10 mouse cellular contexts compared by ENCODE assay signal in the genomic region with DNA sequence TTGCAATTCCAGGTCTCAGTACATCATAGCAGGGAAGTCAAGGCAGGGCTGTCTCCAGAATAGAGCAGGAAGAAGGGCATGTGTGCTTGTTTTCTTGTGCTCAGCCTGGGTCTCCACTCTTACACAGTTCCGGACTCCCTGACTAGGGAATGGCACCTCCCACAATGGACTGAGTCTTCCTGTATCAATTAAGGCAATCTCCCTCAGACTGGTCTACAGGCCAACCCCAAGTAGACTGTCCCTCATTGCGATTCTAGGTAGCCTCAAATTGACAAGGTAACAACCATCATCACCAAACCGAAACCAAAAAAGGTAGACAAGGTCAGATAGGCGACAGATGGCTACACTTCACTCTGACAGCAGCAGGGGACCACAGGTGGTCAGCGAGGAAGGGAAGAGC. TPM values are rescaled to one million over a fixed set of nuclear protein-coding genes. Genes with fewer than 3 reads are reported as not detected.
DNase-seq lines count a peak whose midpoint lies in the region; TF ChIP-seq lines count a peak whose summit lies in the region.
"Had no signal": no experiment of that assay in that cellular context is flagged by ENCODE, and none has a peak within 500 bp of the region (broad histone marks: within the 10 kb centered on the region; RNA-seq: fewer than 3 reads in every experiment).

No protein-coding gene starts in this region.

- peak overlapping the region; percentile 74 for H3K27ac ChIP-seq in heart, adult 2 months
- H3K27ac ChIP-seq in MEL (ENCODE audit: control insufficient read depth, low read depth, low read length), result no peak overlapping the region
- H3K27ac ChIP-seq in hindbrain, embryonic 10.5 days, result peak overlapping the region; percentile 72
- no peak overlapping the region for H3K27ac ChIP-seq in macrophage

- WGBS in heart, adult 2 months, result 46% methylated on average over 5 of the region's 5 CpGs
- 61% methylated on average over 5 of the region's 5 CpGs for WGBS in hindbrain, embryonic 10.5 days
- 61% methylated on average over 5 of the region's 5 CpGs for whole genome bisulfite sequencing in macrophage (ENCODE audit: missing documents)

- H3K9ac ChIP-seq in heart, adult 2 months (ENCODE audit: low read depth, low read length), result peak overlapping the region; percentile 48; the same call in 1 of the 2 replicates
- H3K9ac ChIP-seq in MEL (ENCODE audit: control insufficient read depth, low read depth, low read length, poor library complexity, severe bottlenecking), result peak overlapping the region; percentile 34; the same call in 1 of the 2 replicates

- TF ChIP-seq CTCF in heart, adult 2 months (IDR thresholded peaks at IDR 0.05), result no peak
- TF ChIP-seq CTCF in MEL (IDR thresholded peaks at IDR 0.05 in 2 of 3, conservative IDR thresholded peaks at IDR 0.05 in 1 of 3; ENCODE audit: control insufficient read depth in 1 of 3, insufficient read depth in 1 of 3, low read depth in 2 of 3, low read length in 3 of 3, poor library complexity in 1 of 3, severe bottlenecking in 1 of 3), result no peak

- H3K4me3 ChIP-seq in heart, adult 2 months, result peak overlapping the region; percentile 75
- H3K4me3 ChIP-seq in MEL (ENCODE audit: control insufficient read depth in 1 of 2, insufficient read depth in 1 of 2, low read depth in 2 of 2, low read length in 2 of 2) (peak overlapping the region; percentile 64 to 70), macrophage (ENCODE audit: inconsistent target) (peak overlapping the region; percentile 22)
- peak overlapping the region; percentile 99 for H3K4me3 ChIP-seq in hindbrain, embryonic 10.5 days

- no peaks in the 10 kb centered on the region for H3K9me3 ChIP-seq in MEL (replicated peaks; ENCODE audit: insufficient read depth, low read length)
- peaks cover 3% of the 10 kb centered on the region; the same call in 1 of the 2 replicates for H3K9me3 ChIP-seq in hindbrain, embryonic 10.5 days

- no peak for TF ChIP-seq EP300 in heart, adult 2 months (IDR thresholded peaks at IDR 0.05; ENCODE audit: insufficient read depth, low read depth, low read length)
- TF ChIP-seq EP300 in MEL (IDR thresholded peaks at IDR 0.05; ENCODE audit: low read depth in 1 of 2, low read length in 2 of 2), result no peak

- H3K27me3 ChIP-seq in heart, adult 2 months (ENCODE audit: control insufficient read depth, insufficient read depth, low read length), result no peaks in the 10 kb centered on the region
- no peaks in the 10 kb centered on the region for H3K27me3 ChIP-seq in MEL (ENCODE audit: control insufficient read depth in 1 of 2, insufficient read depth in 2 of 2, low read length in 2 of 2)
- no peaks in the 10 kb centered on the region for H3K27me3 ChIP-seq in hindbrain, embryonic 10.5 days (ENCODE audit: insufficient read depth, poor library complexity, severe bottlenecking)

- no peak for TF ChIP-seq RAD21 in MEL (IDR thresholded peaks at IDR 0.05; ENCODE audit: low read depth, low read length)

- TF ChIP-seq POLR2A in heart, adult 2 months (IDR thresholded peaks at IDR 0.05; ENCODE audit: insufficient read depth, low read depth, low read length), result no peak
- no peak for TF ChIP-seq POLR2A in MEL (IDR thresholded peaks at IDR 0.05; ENCODE audit: control insufficient read depth in 1 of 2, insufficient read depth in 1 of 2, low read depth in 1 of 2, low read length in 2 of 2, poor library complexity in 1 of 2)

- peak in 1 of 2 experiments; percentile 17 for DNase-seq in heart, adult 2 months
- DNase-seq in heart, adult 8-10 months (ENCODE audit: low spot score), result no peak
- peak; percentile 25 for DNase-seq in MEL (ENCODE audit: low read depth, low spot score)
- no peak for DNase-seq in hindbrain, embryonic 10.5 days (ENCODE audit: low spot score)
- no peak for DNase-seq in layer of hippocampus, postnatal 10 days (ENCODE audit: low spot score in 2 of 2)
- DNase-seq in right cerebral cortex, postnatal 10 days (ENCODE audit: low spot score in 2 of 2), result no peak
- no peak for DNase-seq in cerebellum, adult 9-10 months

- no peaks in the 10 kb centered on the region for H3K36me3 ChIP-seq in heart, adult 2 months (ENCODE audit: control insufficient read depth, insufficient read depth, low read length)
- H3K36me3 ChIP-seq in MEL (ENCODE audit: control insufficient read depth in 1 of 2, insufficient read depth in 2 of 2, low read length in 2 of 2) (peaks cover 0 to 11% of the 10 kb centered on the region in 2 experiments; a peak in 2 of 4 replicates), macrophage (ENCODE audit: inconsistent target) (no peaks in the 10 kb centered on the region)
- peaks cover 26% of the 10 kb centered on the region for H3K36me3 ChIP-seq in hindbrain, embryonic 10.5 days

- intact Hi-C loops in heart, adult 2 months (cut with DNase I), result no loop called here

- peaks cover 7% of the 10 kb centered on the region for H3K4me1 ChIP-seq in heart, adult 2 months (ENCODE audit: control insufficient read depth, insufficient read depth, low read length)
- peaks cover 4 to 20% of the 10 kb centered on the region in 2 experiments for H3K4me1 ChIP-seq in MEL (ENCODE audit: control insufficient read depth in 1 of 2, insufficient read depth in 2 of 2, low read length in 2 of 2)
- H3K4me1 ChIP-seq in hindbrain, embryonic 10.5 days (replicated peaks), result peaks cover 24% of the 10 kb centered on the region

- no peaks in the 10 kb centered on the region for H3K79me2 ChIP-seq in heart, adult 2 months (replicated peaks; ENCODE audit: control insufficient read depth, insufficient read depth, low read length)
- H3K79me2 ChIP-seq in MEL (ENCODE audit: control insufficient read depth, insufficient read depth, low read length, poor library complexity) (peaks cover 9% of the 10 kb centered on the region), macrophage (ENCODE audit: inconsistent target) (no peaks in the 10 kb centered on the region)

RNA-seq across cellular contexts. Expression of a gene that starts 0.8 kb away (rescaled TPM):
- 10 to 100 TPM; 47.8 to 54.9 TPM for total RNA-seq in heart, adult 2 months (2021)
- 70.9 and 79.4 TPM in 2 replicates for polyA plus RNA-seq in heart, adult 2 months (2012; rRNA removed)
- total RNA-seq in heart, adult 8-10 months (2022), result 10 to 100 TPM; 49.9 to 57.5 (median 54.0) TPM
- 18.3 and 19.4 TPM in 2 replicates for total RNA-seq in MEL (2012; rRNA removed)
- 10 to 100 TPM; 51.5 to 70.3 TPM for polyA plus RNA-seq in MEL (2012; ENCODE audit: insufficient read depth in 1 of 2, insufficient read length in 2 of 2, low read depth in 1 of 2, low replicate concordance in 2 of 2, missing spikeins in 1 of 2)
- 16.6 and 20.7 TPM in 2 replicates for polyA plus RNA-seq in hindbrain, embryonic 10.5 days (2016; fragmentation: Nextera tagmentation; extraction: Ambion mirVana)
- total RNA-seq in macrophage (2018; cell fraction: chromatin; rRNA removed), result 10 to 100 TPM in 2 of 26 experiments, 1 to 10 TPM in 18, under 1 TPM in 5, not detected in 1; 0.47 to 19.3 (median 2.4) TPM
- 1 to 10 TPM in 13 of 26 experiments, under 1 TPM in 13; 0.22 to 5.2 (median 1.00) TPM for total RNA-seq in macrophage (2018; cell fraction: cytosol; rRNA removed)
- 10 to 100 TPM in 2 of 26 experiments, 1 to 10 TPM in 13, under 1 TPM in 9, not detected in 2; 0.28 to 32.9 (median 2.3) TPM for total RNA-seq in macrophage (2018; cell fraction: nucleus; rRNA removed)
- polyA plus RNA-seq in macrophage (2018), result 0.19 to 12.9 TPM (median 0.32 TPM) in 3 replicates
- 100 to 1,000 TPM; 141 to 148 TPM for total RNA-seq in layer of hippocampus, postnatal 10 days (2021)

RNA-seq across cellular contexts. Expression of a gene that starts 8.4 kb away (rescaled TPM):
- 100 to 1,000 TPM; 482 to 516 TPM for total RNA-seq in heart, adult 2 months (2021)
- polyA plus RNA-seq in heart, adult 2 months (2012; rRNA removed), result 1,225 and 1,460 TPM in 2 replicates
- 100 to 1,000 TPM; 532 to 655 (median 581) TPM for total RNA-seq in heart, adult 8-10 months (2022)
- 4.1 and 5.4 TPM in 2 replicates for total RNA-seq in MEL (2012; rRNA removed)
- polyA plus RNA-seq in MEL (2012; ENCODE audit: insufficient read depth in 1 of 2, insufficient read length in 2 of 2, low read depth in 1 of 2, low replicate concordance in 2 of 2, missing spikeins in 1 of 2) (10 to 100 TPM in 1 of 2 experiments, not detected in 1; 29.3 TPM), macrophage (2018) (0.66 to 30.4 TPM (median 0.95 TPM) in 3 replicates)
- 9.9 and 10.2 TPM in 2 replicates for polyA plus RNA-seq in hindbrain, embryonic 10.5 days (2016; fragmentation: Nextera tagmentation; extraction: Ambion mirVana)
- 10 to 100 TPM in 9 of 26 experiments, 1 to 10 TPM in 15, under 1 TPM in 1, not detected in 1; 0.74 to 37.9 (median 6.5) TPM for total RNA-seq in macrophage (2018; cell fraction: chromatin; rRNA removed)
- 1 to 10 TPM in 8 of 26 experiments, under 1 TPM in 18; 0.14 to 2.9 (median 0.64) TPM for total RNA-seq in macrophage (2018; cell fraction: cytosol; rRNA removed)
- 100 to 1,000 TPM in 2 of 26 experiments, 1 to 10 TPM in 19, under 1 TPM in 3, not detected in 2; 0.40 to 110 (median 2.6) TPM for total RNA-seq in macrophage (2018; cell fraction: nucleus; rRNA removed)
- 10 to 100 TPM; 33.3 to 37.2 TPM for total RNA-seq in layer of hippocampus, postnatal 10 days (2021)

RNA-seq across cellular contexts. Expression of a gene that starts 19.2 kb away (rescaled TPM):
- total RNA-seq in heart, adult 2 months (2021), result 1 to 10 TPM; 7.1 to 8.2 TPM
- 26.0 and 29.8 TPM in 2 replicates for polyA plus RNA-seq in heart, adult 2 months (2012; rRNA removed)
- 1 to 10 TPM; 5.8 to 9.9 (median 7.8) TPM for total RNA-seq in heart, adult 8-10 months (2022)
- total RNA-seq in MEL (2012; rRNA removed), result 2.7 and 3.0 TPM in 2 replicates
- polyA plus RNA-seq in MEL (2012; ENCODE audit: insufficient read depth in 1 of 2, insufficient read length in 2 of 2, low read depth in 1 of 2, low replicate concordance in 2 of 2, missing spikeins in 1 of 2) (1 to 10 TPM in 1 of 2 experiments, not detected in 1; 7.7 TPM), macrophage (2018) (0.22 to 0.68 TPM (median 0.24 TPM) in 3 replicates)
- 7.4 and 8.4 TPM in 2 replicates for polyA plus RNA-seq in hindbrain, embryonic 10.5 days (2016; fragmentation: Nextera tagmentation; extraction: Ambion mirVana)
- 1 to 10 TPM; 1.8 to 6.0 (median 3.2) TPM for total RNA-seq in macrophage (2018; cell fraction: chromatin; rRNA removed)
- under 1 TPM; 0.09 to 0.61 (median 0.27) TPM for total RNA-seq in macrophage (2018; cell fraction: cytosol; rRNA removed)
- total RNA-seq in macrophage (2018; cell fraction: nucleus; rRNA removed), result 1 to 10 TPM in 25 of 26 experiments, under 1 TPM in 1; 0.69 to 4.2 (median 2.2) TPM
- total RNA-seq in layer of hippocampus, postnatal 10 days (2021), result 1 to 10 TPM; 2.0 to 2.2 TPM

RNA-seq across cellular contexts. Expression of a gene that starts 20.7 kb away (rescaled TPM):
- total RNA-seq in heart, adult 2 months (2021), result not detected
- polyA plus RNA-seq in heart, adult 2 months (2012; rRNA removed), result 0.06 TPM in 1 of 2 replicates, not detected in the other
- not detected for total RNA-seq in heart, adult 8-10 months (2022)
- 0.16 and 0.23 TPM in 2 replicates for total RNA-seq in MEL (2012; rRNA removed)
- polyA plus RNA-seq in MEL (2012; ENCODE audit: insufficient read depth in 1 of 2, insufficient read length in 2 of 2, low read depth in 1 of 2, low replicate concordance in 2 of 2, missing spikeins in 1 of 2), result under 1 TPM in 1 of 2 experiments, not detected in 1; 0.04 TPM
- not detected in 2 replicates for polyA plus RNA-seq in hindbrain, embryonic 10.5 days (2016; fragmentation: Nextera tagmentation; extraction: Ambion mirVana)
- 1 to 10 TPM in 4 of 26 experiments, under 1 TPM in 6, not detected in 16; 0.48 to 1.5 (median 0.91) TPM for total RNA-seq in macrophage (2018; cell fraction: chromatin; rRNA removed)
- not detected for total RNA-seq in macrophage (2018; cell fraction: cytosol; rRNA removed)
- total RNA-seq in macrophage (2018; cell fraction: nucleus; rRNA removed), result 1 to 10 TPM in 1 of 26 experiments, under 1 TPM in 3, not detected in 22; 0.51 to 1.7 (median 0.75) TPM
- polyA plus RNA-seq in macrophage (2018), result not detected in 3 replicates
- under 1 TPM; 0.21 to 0.58 TPM for total RNA-seq in layer of hippocampus, postnatal 10 days (2021)
- total RNA-seq: liver, adult 2 months had no signal
- polyA plus RNA-seq: liver, adult 2 months had no signal

RNA-seq across cellular contexts. Expression of a gene that starts 42.9 kb away (rescaled TPM):
- not detected for total RNA-seq in heart, adult 2 months (2021)
- polyA plus RNA-seq in heart, adult 2 months (2012; rRNA removed), result 0.09 TPM in 1 of 2 replicates, not detected in the other
- not detected for total RNA-seq in heart, adult 8-10 months (2022)
- total RNA-seq in MEL (2012; rRNA removed), result not detected in 2 replicates
- polyA plus RNA-seq in MEL (2012; ENCODE audit: insufficient read depth in 1 of 2, insufficient read length in 2 of 2, low read depth in 1 of 2, low replicate concordance in 2 of 2, missing spikeins in 1 of 2) (not detected), macrophage (2018) (not detected in 3 replicates)
- polyA plus RNA-seq in hindbrain, embryonic 10.5 days (2016; fragmentation: Nextera tagmentation; extraction: Ambion mirVana), result 1.2 and 1.5 TPM in 2 replicates
- under 1 TPM in 1 of 26 experiments, not detected in 25; 0.30 TPM for total RNA-seq in macrophage (2018; cell fraction: chromatin; rRNA removed)
- not detected for total RNA-seq in macrophage (2018; cell fraction: cytosol; rRNA removed)
- under 1 TPM in 1 of 26 experiments, not detected in 25; 0.12 TPM for total RNA-seq in macrophage (2018; cell fraction: nucleus; rRNA removed)
- 1 to 10 TPM; 1.1 to 1.7 TPM for total RNA-seq in layer of hippocampus, postnatal 10 days (2021)
- polyA plus RNA-seq: C2C12 had no signal

Comparison
In these comparisons a context has a peak if more than half of its experiments do, and no peak if none do; other contexts are left out.
1. H3K27ac ChIP-seq: peak in heart, adult 2 months (single experiment) and hindbrain, embryonic 10.5 days (single experiment); none in MEL (single experiment) and macrophage (single experiment).
2. H3K4me3 ChIP-seq: peak in every context shown above with its lines; median percentile 99 in hindbrain, embryonic 10.5 days; 75 in heart, adult 2 months; 67 in MEL; 22 in macrophage.
3. RNA of a gene that starts 8.4 kb away (total RNA-seq): 532 to 655 TPM in heart, adult 8-10 months and 482 to 516 TPM in heart, adult 2 months; 33.3 to 37.2 TPM in layer of hippocampus, postnatal 10 days and 4.1 to 5.4 TPM in MEL; every median in the first group is over 10 times any median in the second.